Mouse (Mus musculus): ENCODE measurements around the gene Gna13.

GRCm38 (mm10) chr11:109369026-109369637 lies 6.5 kb downstream of the Gna13 start:
- TF ChIP-seq TAL1 (conservative IDR thresholded peaks at IDR 0.05; ENCODE audit: low read depth, low read length) = no peak
- TF ChIP-seq POLR2AphosphoS5 (IDR thresholded peaks at IDR 0.05; ENCODE audit: insufficient replicate concordance, low read depth, low read length) = no peak
- no peak for TF ChIP-seq CTCF (IDR thresholded peaks at IDR 0.05; ENCODE audit: low read depth, low read length)
- no peak for TF ChIP-seq GATA1 (IDR thresholded peaks at IDR 0.05; ENCODE audit: borderline replicate concordance, low read length)

Measured in G1E (cell line).